Mouse (Mus musculus) lung, adult 10 weeks (tissue): ENCODE measurements around the gene Zscan2. TPM values are rescaled to one million over a fixed set of nuclear protein-coding genes. Genes with fewer than 3 reads are reported as not detected.

Experiments
- polyA plus RNA-seq: library from polyadenylated mRNA; stranded (reverse); fragments of 350-450 nt; fragmentation: Illumina TruSeq; extraction: RNeasy Lipid Tissue Mini Kit (QIAGEN cat#74804); gene quantifications from one replicate; pipeline ENCODE4 v1.2.3, GENCODE M21; 2014; ENCODE audit warnings: low read depth, low replicate concordance; ENCODE audit not compliant: insufficient read depth

The Zscan2 gene
- 3.9 TPM for polyA plus RNA-seq

GRCm38 (mm10) chr7:80860729-80861274, at the start of gene Zscan2:
TSS of gene Zscan2 (plus strand) at chr7:80860920.

DNA sequence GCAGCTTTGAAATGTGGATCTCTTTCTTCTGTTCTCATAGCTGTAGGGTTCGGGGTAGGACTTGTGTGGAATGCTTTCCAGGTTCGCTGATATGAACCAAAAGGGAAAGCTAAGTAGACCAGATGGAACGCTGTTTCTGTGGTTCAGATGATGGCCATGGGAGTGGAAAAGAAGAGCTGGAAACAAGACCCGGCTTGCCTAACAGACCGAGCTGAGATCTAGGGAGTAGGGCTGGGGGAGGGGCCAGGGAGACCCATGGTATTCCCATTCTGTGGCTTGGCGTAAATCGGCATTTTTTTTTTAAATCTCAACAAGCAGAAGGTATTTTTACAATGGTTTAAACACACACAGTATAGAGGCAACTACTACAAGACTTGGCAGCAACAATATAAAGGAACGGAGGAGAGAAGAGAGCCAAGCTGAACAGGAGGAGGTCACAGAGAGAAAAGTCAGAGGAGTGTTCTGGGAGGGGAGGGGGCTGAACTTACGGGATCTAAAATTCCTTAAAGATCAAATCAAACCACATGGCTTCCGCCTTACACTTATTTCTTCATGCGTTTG, 34.8 kb upstream of the Zscan2 start, which contains the start of gene Iqgap1:
TSS of gene Iqgap1 (minus strand) at position 132 of the 561 bp plus-strand sequence.

DNA sequence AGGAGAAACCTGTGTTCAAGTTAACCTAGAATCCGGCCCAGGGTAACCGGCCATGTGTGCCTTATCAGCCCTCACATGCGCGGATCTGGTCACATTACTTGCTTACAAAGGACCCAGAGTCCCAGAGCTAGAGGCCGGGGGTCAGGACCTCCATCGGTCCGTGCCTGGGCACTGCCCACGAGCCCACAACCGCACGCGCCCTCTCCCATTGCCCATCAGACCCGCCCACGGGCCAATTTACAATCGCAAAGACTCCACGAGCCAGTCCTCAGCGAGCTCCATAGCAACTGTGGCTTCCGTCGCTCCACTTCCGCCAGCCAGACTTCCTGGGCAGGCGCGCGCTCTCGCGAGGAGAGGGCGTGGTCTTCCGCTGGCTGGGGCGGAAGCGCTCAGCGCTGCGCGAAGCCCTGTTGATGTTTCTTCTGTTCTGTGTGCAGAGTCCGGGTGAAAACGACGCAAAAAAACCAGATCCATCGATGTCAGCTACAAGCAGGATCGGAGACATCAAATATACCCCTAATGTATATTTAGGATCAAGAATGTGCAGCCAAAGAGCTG, 40.3 kb downstream of the Zscan2 start, which contains the start of gene Wdr73:
TSS of gene Wdr73 (minus strand) at position 326 of the 558 bp plus-strand sequence.

DNA sequence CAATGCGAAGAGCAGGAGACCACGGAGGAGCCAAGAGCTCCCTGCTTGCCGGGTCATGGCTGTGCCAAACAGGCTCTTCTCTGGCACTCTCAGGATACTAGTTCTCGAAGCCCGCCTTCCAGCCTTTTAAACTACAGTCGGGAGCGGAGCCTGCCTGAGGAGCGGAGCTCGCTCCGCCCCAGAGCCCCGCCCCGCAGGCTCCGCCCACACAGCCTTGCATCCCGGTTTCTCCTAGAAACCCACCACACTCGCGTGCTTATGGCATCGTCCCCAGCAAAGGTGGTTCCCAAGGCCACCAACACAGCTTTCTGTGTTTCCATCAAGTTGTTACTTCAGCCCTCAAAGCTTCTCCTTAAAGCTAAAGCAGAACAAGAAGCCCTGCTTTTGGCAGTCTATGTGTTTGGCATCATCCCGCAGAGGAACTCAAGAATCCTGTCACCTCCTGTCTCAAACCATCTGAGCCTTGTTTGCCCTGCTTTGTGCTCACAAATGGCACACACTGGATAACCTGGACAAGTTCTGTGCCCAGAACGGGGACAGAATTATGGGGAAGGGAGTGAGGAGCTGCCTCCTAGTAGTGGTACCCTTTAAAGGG, 44.3 kb downstream of the Zscan2 start, which contains the start of gene Nmb:
TSS of gene Nmb (minus strand) at position 156 of the 595 bp plus-strand sequence.

Other genes with a start within 250 kb of the Zscan2 start
- gene Crtc3, start 172.0 kb upstream of the Zscan2 start, polyA plus RNA-seq: 7.8 TPM
- gene Iqgap1, start 34.9 kb upstream of the Zscan2 start, polyA plus RNA-seq: 57.4 TPM
- gene Wdr73, start 40.3 kb downstream of the Zscan2 start, polyA plus RNA-seq: 12.9 TPM
- gene Nmb, start 44.2 kb downstream of the Zscan2 start, polyA plus RNA-seq: 6.8 TPM
- 68.7 TPM for gene Sec11a, start 86.9 kb downstream of the Zscan2 start, polyA plus RNA-seq
- 10.4 TPM for gene Zfp592, start 132.8 kb downstream of the Zscan2 start, polyA plus RNA-seq
- gene Alpk3, start 196.7 kb downstream of the Zscan2 start, polyA plus RNA-seq: 0.50 TPM